Mouse (Mus musculus): ENCODE measurements around the gene Asb2. TPM values are rescaled to one million over a fixed set of nuclear protein-coding genes. Genes with fewer than 3 reads are reported as not detected.

Gene Asb2
- polyA plus RNA-seq, 1 experiment from 2014 or later: 0.87 TPM

DNA sequence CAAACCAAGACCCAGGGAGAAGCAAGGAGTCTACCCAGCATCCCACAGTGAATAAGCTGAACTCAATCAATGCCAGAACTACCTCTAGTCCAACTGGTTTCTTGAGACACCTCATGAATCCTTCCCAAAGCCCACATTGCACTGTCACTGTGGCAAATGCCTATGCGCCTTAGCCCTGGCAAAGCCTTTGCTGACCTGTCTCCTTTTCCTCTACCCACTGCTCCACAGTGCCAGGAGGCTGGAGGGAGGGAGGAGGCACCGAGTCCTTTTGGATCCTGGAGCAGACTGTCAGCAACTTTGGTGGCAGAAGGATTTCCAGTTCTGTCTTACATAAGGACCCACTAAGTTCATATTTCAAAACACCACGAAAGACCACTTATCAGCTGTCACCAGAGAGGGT, 72.4 kb downstream of the Asb2 start:
- no peak for ATAC-seq (ENCODE audit: insufficient number of reproducible peaks, low FRiP score, low TSS enrichment, low read depth)
- no peak for DNase-seq (ENCODE audit: low spot score)

DNA sequence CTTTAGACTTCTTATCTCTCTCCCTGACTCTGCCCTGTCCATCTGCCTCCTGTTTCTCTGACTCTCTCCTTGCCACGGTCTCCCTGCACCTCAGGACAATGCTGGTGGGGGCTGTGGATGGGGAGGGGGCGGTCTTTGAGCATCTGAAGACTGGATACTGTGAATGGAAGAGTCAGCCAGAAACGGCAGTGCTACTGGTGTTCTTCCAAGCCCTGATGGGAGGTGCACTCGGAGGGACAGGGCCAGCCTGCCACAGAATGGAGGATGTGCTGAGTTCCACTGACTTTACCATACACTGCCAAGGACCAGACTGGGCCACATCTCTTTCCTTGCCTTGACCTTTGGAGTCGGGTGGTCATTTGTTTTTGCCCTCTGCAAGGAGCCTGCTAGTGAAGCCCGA, 72.9 kb downstream of the Asb2 start:
- no peak for DNase-seq (ENCODE audit: low spot score)
- no peaks in the 10 kb centered on the region for H3K9me3 ChIP-seq (ENCODE audit: control insufficient read depth, low read length)
- ATAC-seq (ENCODE audit: insufficient number of reproducible peaks, low FRiP score, low TSS enrichment, low read depth): no peak
- 69% methylated on average over 6 of the region's 6 CpGs for WGBS
- H3K27ac ChIP-seq (replicated peaks; ENCODE audit: low read depth, low read length): no peak overlapping the region
- H3K36me3 ChIP-seq (ENCODE audit: control insufficient read depth, insufficient read depth, low read length): no peaks in the 10 kb centered on the region
- H3K9ac ChIP-seq (ENCODE audit: low read length): no peak overlapping the region
- no peaks in the 10 kb centered on the region for H3K27me3 ChIP-seq (ENCODE audit: control insufficient read depth, insufficient read depth, low read length)
- no peak overlapping the region for H3K4me3 ChIP-seq (ENCODE audit: low read depth, low read length)
- H3K4me2 ChIP-seq (ENCODE audit: low read depth, severe bottlenecking): no peak overlapping the region
- H3K4me1 ChIP-seq (ENCODE audit: control insufficient read depth, insufficient read depth, low read length): no peaks in the 10 kb centered on the region; the same call in 1 of the 2 replicates

More for the DNA sequence above, 72.4 kb downstream of the Asb2 start:
- no peaks in the 10 kb centered on the region for H3K36me3 ChIP-seq (ENCODE audit: control insufficient read depth, insufficient read depth, low read length)
- 95% methylated on average over 3 of the region's 3 CpGs for WGBS
- no peak overlapping the region for H3K4me2 ChIP-seq (ENCODE audit: low read depth, severe bottlenecking)
- H3K27ac ChIP-seq (replicated peaks; ENCODE audit: low read depth, low read length): no peak overlapping the region
- H3K9ac ChIP-seq (ENCODE audit: low read length): no peak overlapping the region
- H3K4me1 ChIP-seq (ENCODE audit: control insufficient read depth, insufficient read depth, low read length): no peaks in the 10 kb centered on the region; the same call in 1 of the 2 replicates
- no peaks in the 10 kb centered on the region for H3K9me3 ChIP-seq (ENCODE audit: control insufficient read depth, low read length)
- H3K27me3 ChIP-seq (ENCODE audit: control insufficient read depth, insufficient read depth, low read length): no peaks in the 10 kb centered on the region
- no peak overlapping the region for H3K4me3 ChIP-seq (ENCODE audit: low read depth, low read length)

DNA sequence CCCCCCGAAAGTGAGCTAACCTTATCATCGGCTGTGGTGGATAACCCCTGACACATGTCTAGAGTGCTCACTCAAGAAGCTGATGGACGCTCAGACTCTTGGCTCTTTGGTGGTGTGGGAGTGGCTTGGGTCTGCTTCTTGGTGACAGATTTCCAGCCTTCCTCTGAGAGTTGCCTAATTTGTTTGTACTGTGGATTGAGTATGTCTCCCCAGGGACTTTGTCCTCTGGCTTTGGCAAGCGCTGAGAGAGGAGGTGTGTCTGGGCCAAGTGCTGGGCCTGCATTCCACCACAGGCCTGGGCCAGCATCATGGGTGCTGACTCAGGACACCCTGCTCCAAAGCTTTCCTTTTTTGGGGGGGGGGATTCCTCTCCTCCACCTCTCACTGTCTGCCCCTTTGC, 73.9 kb downstream of the Asb2 start:
- no peaks in the 10 kb centered on the region for H3K9me3 ChIP-seq (ENCODE audit: control insufficient read depth, low read length)
- WGBS: 36% methylated on average over 4 of the region's 4 CpGs
- H3K36me3 ChIP-seq (ENCODE audit: control insufficient read depth, insufficient read depth, low read length): no peaks in the 10 kb centered on the region
- H3K4me1 ChIP-seq (ENCODE audit: control insufficient read depth, insufficient read depth, low read length): no peaks in the 10 kb centered on the region; the same call in 1 of the 2 replicates
- H3K27me3 ChIP-seq (ENCODE audit: control insufficient read depth, insufficient read depth, low read length): no peaks in the 10 kb centered on the region
- H3K4me3 ChIP-seq (ENCODE audit: low read depth, low read length): no peak overlapping the region
- no peak overlapping the region for H3K27ac ChIP-seq (replicated peaks; ENCODE audit: low read depth, low read length)
- ATAC-seq (ENCODE audit: insufficient number of reproducible peaks, low FRiP score, low TSS enrichment, low read depth) (no peak), DNase-seq (ENCODE audit: low spot score) (no peak)
- H3K9ac ChIP-seq (ENCODE audit: low read length): no peak overlapping the region
- no peak overlapping the region for H3K4me2 ChIP-seq (ENCODE audit: low read depth, severe bottlenecking)

DNA sequence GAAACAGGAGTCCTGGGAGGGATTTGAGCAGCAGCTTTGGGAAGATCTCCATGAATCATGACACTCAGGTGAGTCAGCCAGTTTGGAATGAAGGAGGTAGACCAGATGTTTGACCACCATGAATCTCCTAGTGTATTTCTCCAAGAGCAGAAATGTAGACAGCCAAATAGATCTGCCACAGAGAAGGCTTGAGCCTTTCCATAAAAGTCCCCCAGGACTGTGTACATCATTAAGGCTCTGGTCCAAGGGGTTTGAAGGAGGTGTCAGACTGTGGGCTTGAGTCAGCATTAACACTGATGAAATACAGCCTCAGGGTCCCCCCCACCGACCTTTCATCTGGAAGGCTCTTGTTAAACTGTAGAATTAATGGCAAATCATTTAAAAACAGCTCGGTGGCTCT, 74.3 kb downstream of the Asb2 start:
- ATAC-seq (ENCODE audit: insufficient number of reproducible peaks, low FRiP score, low TSS enrichment, low read depth) (no peak), DNase-seq (ENCODE audit: low spot score) (no peak)
- no peaks in the 10 kb centered on the region; the same call in 1 of the 2 replicates for H3K4me1 ChIP-seq (ENCODE audit: control insufficient read depth, insufficient read depth, low read length)
- no peaks in the 10 kb centered on the region for H3K9me3 ChIP-seq (ENCODE audit: control insufficient read depth, low read length)
- H3K36me3 ChIP-seq (ENCODE audit: control insufficient read depth, insufficient read depth, low read length): no peaks in the 10 kb centered on the region
- no peak overlapping the region for H3K27ac ChIP-seq (replicated peaks; ENCODE audit: low read depth, low read length)
- H3K4me3 ChIP-seq (ENCODE audit: low read depth, low read length): no peak overlapping the region
- no peaks in the 10 kb centered on the region for H3K27me3 ChIP-seq (ENCODE audit: control insufficient read depth, insufficient read depth, low read length)
- no peak overlapping the region for H3K9ac ChIP-seq (ENCODE audit: low read length)
- 31% methylated on average over 2 of the region's 2 CpGs for WGBS
- no peak overlapping the region for H3K4me2 ChIP-seq (ENCODE audit: low read depth, severe bottlenecking)

DNA sequence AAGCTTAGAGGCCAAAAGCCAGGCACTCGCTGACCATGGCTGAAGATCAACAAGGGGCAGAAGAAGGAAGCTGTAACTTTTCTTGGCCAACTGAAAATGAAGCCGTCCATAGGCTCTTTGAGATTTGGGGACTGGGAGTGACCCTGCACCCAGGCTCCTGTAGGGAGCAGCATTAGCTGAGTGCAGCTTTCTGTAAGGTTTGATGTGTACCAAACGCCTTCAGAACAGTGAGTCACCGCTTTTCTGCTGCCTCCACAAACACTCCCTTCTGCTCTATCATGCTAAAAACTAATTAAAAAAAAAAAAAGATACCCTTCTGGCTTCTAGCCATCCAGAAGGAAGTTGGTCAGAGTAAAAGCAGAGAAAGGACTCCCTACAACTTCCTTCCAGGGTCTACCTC, 79.4 kb downstream of the Asb2 start:
- ATAC-seq (ENCODE audit: insufficient number of reproducible peaks, low FRiP score, low TSS enrichment, low read depth): no peak
- WGBS: 88% methylated on average over 4 of the region's 4 CpGs

DNA sequence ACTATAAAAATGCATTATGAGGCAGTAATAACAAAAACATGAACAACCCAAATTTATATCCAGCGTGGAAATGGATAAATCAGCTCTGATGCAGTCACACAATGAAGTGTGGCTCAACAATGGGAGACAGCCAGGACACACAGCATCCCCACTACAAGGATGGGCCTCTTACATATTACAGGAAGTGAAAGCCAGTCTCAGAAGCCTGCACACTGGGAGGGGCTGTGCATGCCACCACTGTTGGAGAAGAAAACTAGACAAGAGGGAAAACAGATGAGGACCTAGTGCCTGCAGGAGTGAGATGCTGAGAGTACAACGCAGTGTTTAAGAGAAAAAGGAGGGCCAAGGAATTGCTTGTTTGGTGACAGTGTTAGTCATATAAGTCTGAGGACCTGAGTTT, 82.1 kb downstream of the Asb2 start:
- H3K4me2 ChIP-seq (ENCODE audit: low read depth, severe bottlenecking): no peak overlapping the region
- DNase-seq (ENCODE audit: low spot score) (no peak), ATAC-seq (ENCODE audit: insufficient number of reproducible peaks, low FRiP score, low TSS enrichment, low read depth) (no peak)
- no peaks in the 10 kb centered on the region for H3K36me3 ChIP-seq (ENCODE audit: control insufficient read depth, insufficient read depth, low read length)
- H3K4me1 ChIP-seq (ENCODE audit: control insufficient read depth, insufficient read depth, low read length): no peaks in the 10 kb centered on the region
- H3K4me3 ChIP-seq (ENCODE audit: low read depth, low read length): no peak overlapping the region
- 93% methylated on average over 2 of the region's 2 CpGs for WGBS
- H3K27me3 ChIP-seq (ENCODE audit: control insufficient read depth, insufficient read depth, low read length): no peaks in the 10 kb centered on the region
- H3K27ac ChIP-seq (replicated peaks; ENCODE audit: low read depth, low read length): no peak overlapping the region
- H3K9ac ChIP-seq (ENCODE audit: low read length): no peak overlapping the region
- no peaks in the 10 kb centered on the region for H3K9me3 ChIP-seq (ENCODE audit: control insufficient read depth, low read length)

More for the DNA sequence above, 79.4 kb downstream of the Asb2 start:
- no peaks in the 10 kb centered on the region for H3K27me3 ChIP-seq (ENCODE audit: control insufficient read depth, insufficient read depth, low read length)
- no peak overlapping the region for H3K4me3 ChIP-seq (ENCODE audit: low read depth, low read length)
- H3K36me3 ChIP-seq (ENCODE audit: control insufficient read depth, insufficient read depth, low read length): no peaks in the 10 kb centered on the region
- no peak overlapping the region for H3K27ac ChIP-seq (replicated peaks; ENCODE audit: low read depth, low read length)
- no peaks in the 10 kb centered on the region for H3K4me1 ChIP-seq (ENCODE audit: control insufficient read depth, insufficient read depth, low read length)
- H3K9ac ChIP-seq (ENCODE audit: low read length): no peak overlapping the region
- no peak overlapping the region for H3K4me2 ChIP-seq (ENCODE audit: low read depth, severe bottlenecking)
- DNase-seq (ENCODE audit: low spot score): no peak
- no peaks in the 10 kb centered on the region for H3K9me3 ChIP-seq (ENCODE audit: control insufficient read depth, low read length)

DNA sequence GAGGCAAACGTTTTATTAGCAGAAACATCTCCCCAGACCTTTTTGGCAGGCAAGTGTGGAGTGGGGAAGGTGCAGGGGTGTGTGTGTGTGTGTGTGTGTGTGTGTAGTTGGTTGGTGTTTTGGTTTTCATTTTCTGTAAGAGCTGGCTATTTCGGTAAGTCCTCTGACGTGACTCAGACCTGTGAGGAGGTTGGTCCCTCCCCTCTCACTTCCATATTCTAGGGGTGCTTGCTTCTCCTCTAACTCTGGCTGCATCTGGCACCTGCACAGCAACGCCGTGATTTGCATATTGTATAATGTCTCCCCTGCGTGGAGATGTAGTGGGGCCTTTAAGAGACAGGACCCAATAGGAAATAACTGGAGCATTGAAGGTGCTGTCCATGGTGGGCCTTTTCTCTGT, 82.8 kb downstream of the Asb2 start:
- DNase-seq (ENCODE audit: low spot score): no peak
- WGBS: 62% methylated on average over 6 of the region's 6 CpGs
- Histone ChIP-seq H3K27me3 (ENCODE audit: control insufficient read depth, insufficient read depth, low read length) (no peaks in the 10 kb centered on the region), H3K9ac (ENCODE audit: low read length) (no peak overlapping the region), H3K36me3 (ENCODE audit: control insufficient read depth, insufficient read depth, low read length) (no peaks in the 10 kb centered on the region), H3K9me3 (ENCODE audit: control insufficient read depth, low read length) (no peaks in the 10 kb centered on the region), H3K4me2 (ENCODE audit: low read depth, severe bottlenecking) (no peak overlapping the region), H3K4me1 (ENCODE audit: control insufficient read depth, insufficient read depth, low read length) (peaks cover 1% of the 10 kb centered on the region; the same call in 1 of the 2 replicates), H3K27ac (replicated peaks; ENCODE audit: low read depth, low read length) (no peak overlapping the region), H3K4me3 (ENCODE audit: low read depth, low read length) (no peak overlapping the region)
- no peak for ATAC-seq (ENCODE audit: insufficient number of reproducible peaks, low FRiP score, low TSS enrichment, low read depth)

DNA sequence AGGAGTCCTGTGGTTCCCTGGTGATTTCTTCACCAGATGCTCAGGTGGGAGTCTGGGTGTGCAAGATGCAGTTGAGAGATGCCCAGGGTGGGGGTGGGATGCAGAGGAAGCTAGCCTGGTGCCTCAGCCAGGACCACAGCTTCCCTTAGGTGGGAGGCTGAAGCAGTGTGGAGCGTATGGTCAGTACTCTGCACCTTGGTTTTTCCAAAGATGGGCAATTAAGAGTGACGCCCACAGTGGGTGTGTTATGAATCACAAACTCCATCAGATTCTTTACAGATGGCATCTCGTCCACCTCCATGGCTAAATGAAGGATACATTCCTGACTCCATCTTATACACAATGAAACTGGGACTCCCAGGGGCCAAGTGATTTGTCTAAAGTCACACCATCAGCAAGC, 83.6 kb downstream of the Asb2 start:
- Histone ChIP-seq H3K27me3 (ENCODE audit: control insufficient read depth, insufficient read depth, low read length) (no peaks in the 10 kb centered on the region), H3K9me3 (ENCODE audit: control insufficient read depth, low read length) (no peaks in the 10 kb centered on the region), H3K9ac (ENCODE audit: low read length) (no peak overlapping the region), H3K4me2 (ENCODE audit: low read depth, severe bottlenecking) (no peak overlapping the region), H3K4me3 (ENCODE audit: low read depth, low read length) (no peak overlapping the region), H3K27ac (replicated peaks; ENCODE audit: low read depth, low read length) (no peak overlapping the region), H3K4me1 (ENCODE audit: control insufficient read depth, insufficient read depth, low read length) (peaks cover 5% of the 10 kb centered on the region; the same call in 1 of the 2 replicates), H3K36me3 (ENCODE audit: control insufficient read depth, insufficient read depth, low read length) (no peaks in the 10 kb centered on the region)
- WGBS: 82% methylated on average over 3 of the region's 3 CpGs
- ATAC-seq (ENCODE audit: insufficient number of reproducible peaks, low FRiP score, low TSS enrichment, low read depth) (no peak), DNase-seq (ENCODE audit: low spot score) (no peak)
